Mouse (Mus musculus): ENCODE results near the gene Qrfp.

Gene Qrfp

DNA sequence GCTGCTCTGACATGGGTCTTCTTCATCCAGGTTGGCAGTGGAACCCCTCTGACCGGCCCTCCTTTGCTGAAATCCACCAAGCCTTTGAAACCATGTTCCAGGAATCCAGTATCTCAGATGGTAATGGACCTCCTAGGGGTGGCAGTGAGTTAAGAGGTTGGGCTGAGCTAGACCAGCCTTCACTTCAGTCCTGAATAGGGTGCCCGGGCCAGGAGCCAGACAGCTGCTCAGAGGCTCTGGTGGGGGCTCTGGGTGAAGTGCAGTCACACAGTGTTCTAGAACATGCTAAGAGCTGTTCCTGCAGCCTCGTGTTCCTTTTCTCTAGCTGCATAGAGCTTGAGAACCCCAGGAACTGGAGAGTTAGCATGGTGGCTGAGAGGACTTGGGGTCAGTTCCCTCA lies 13.4 kb downstream of the Qrfp start:
- CTCF ChIA-PET, result interaction anchor here in 2 of 4 experiments (1.4 to 1.5 kb wide), 3 partner anchors 10 to 12 kb away, joined by 3 to 7 read pairs (median 3); no protein-coding TSS in a partner anchor
- POLR2A ChIA-PET, result interaction anchor here in 1 of 4 experiments (0.7 kb wide), 1 partner anchor 252 kb away, joined by 4 read pairs; no protein-coding TSS in a partner anchor

DNA sequence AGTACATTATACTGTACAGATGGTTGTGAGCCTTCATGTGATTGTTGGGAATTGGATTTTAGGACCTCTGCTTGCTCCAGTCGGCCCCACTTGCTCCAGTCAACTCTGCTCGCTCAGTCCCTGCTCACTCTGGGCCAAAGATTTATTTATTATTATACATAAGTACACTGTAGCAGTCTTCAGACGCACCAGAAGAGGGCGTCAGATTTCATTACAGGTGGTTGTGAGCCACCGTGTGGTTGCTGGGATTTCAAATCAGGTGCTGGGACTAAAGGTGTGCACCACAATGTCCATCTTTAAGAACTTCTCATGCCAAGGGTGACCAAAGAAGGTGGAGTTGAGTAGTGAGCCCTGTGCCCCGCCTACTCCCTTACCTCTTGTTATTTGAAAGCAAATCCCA lies 17.8 kb downstream of the Qrfp start:
- ChIA-PET CTCF (interaction anchor here in 1 of 4 experiments (1.4 kb wide), 1 partner anchor 109 kb away, joined by 6 read pairs; no protein-coding TSS in a partner anchor), POLR2A (no interaction called here)

DNA sequence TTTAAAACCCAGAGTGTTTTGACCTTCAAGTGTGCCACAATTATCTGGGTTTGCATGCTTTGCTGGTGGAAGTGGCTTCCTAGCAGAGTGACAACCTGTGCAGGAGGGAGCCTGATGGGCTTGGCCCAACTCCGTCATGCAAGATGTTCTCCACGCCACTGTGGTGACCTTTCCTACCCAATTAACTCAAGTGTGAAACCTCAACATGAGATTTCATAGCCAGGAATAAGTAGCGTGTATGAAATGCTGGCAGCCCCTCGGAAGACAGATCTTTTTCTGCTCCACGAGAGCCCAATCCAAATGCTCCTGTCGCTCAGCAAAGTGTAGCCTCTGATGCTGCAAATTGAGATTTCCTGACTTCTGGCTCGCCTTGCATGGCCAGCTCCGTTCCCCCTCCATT lies 19.1 kb downstream of the Qrfp start:
- ChIA-PET POLR2A (interaction anchor here in 2 of 4 experiments (0.6 to 2.4 kb wide), 4 partner anchors 10 to 166 kb away, joined by 3 to 6 read pairs (median 4); no protein-coding TSS in a partner anchor), CTCF (no interaction called here)

GRCm38 (mm10) chr2:31790728-31791251 lies 19.6 kb downstream of the Qrfp start:
- POLR2A ChIA-PET, result interaction anchor here in 1 of 4 experiments (1.0 to 2.4 kb wide), 2 partner anchors 10 to 31 kb away, joined by 4 to 6 read pairs; no protein-coding TSS in a partner anchor
- CTCF ChIA-PET, result interaction anchor here in 1 of 4 experiments (0.6 kb wide), 2 partner anchors 33 to 336 kb away, joined by 3 read pairs; no protein-coding TSS in a partner anchor

- POLR2A ChIA-PET, result interaction anchor here in 2 of 4 experiments (0.6 to 1.6 kb wide), 8 partner anchors 9 to 200 kb away, joined by 3 to 5 read pairs (median 3); no protein-coding TSS in a partner anchor
- CTCF ChIA-PET, result interaction anchor here in 1 of 4 experiments (0.9 kb wide), 1 partner anchor 87 kb away, joined by 3 read pairs; no protein-coding TSS in a partner anchor
Measured at GRCm38 (mm10) chr2:31789215-31789614, 21.2 kb downstream of the Qrfp start.

DNA sequence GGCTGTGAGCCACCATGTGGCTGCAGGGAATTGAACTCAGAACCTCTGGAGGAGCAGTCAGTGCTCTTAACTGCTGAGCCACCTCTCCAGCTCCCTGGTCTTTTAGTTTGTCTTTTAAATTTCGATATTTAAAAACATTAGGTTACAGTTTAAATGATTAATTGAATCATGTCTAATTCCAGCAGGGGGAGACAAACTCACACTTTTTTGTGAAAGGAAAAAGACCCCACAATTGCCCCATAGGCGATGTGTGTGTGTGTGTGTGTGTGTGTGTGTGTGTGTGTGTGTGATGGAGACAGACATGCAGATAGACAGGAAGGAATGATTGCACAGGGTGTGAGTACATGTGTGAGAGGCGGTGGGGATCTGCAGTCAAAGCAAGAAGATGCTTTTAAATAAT lies 22.2 kb downstream of the Qrfp start:
- ChIA-PET CTCF (interaction anchor here (0.7 to 2.1 kb wide), 9 partner anchors 16 to 1041 kb away, joined by 3 to 9 read pairs (median 4); partner anchors contain the start of gene Qrfp (in 1 of the 4)), POLR2A (interaction anchor here in 1 of 4 experiments (1.0 to 2.4 kb wide), 4 partner anchors 15 to 251 kb away, joined by 3 to 7 read pairs (median 4); no protein-coding TSS in a partner anchor)

GRCm38 (mm10) chr2:31787029-31787428 lies 23.4 kb downstream of the Qrfp start:
- CTCF ChIA-PET, result interaction anchor here in 3 of 4 experiments (0.6 to 3.3 kb wide), 19 partner anchors 10 to 102 kb away, joined by 3 to 11 read pairs (median 4); partner anchors contain the start of genes Lamc3 (in 1 of the 3) and Qrfp (in 1 of the 3)
- POLR2A ChIA-PET, result interaction anchor here in 2 of 4 experiments (0.5 to 2.4 kb wide), 3 partner anchors 13 to 171 kb away, joined by 3 to 7 read pairs (median 3); no protein-coding TSS in a partner anchor

GRCm38 (mm10) chr2:31785074-31785473 lies 25.3 kb downstream of the Qrfp start:
- ChIA-PET CTCF (interaction anchor here (0.5 to 3.3 kb wide), 48 partner anchors 8 to 1545 kb away, joined by 3 to 24 read pairs (median 4); partner anchors contain the start of gene Abl1 (in 2 of the 4)), POLR2A (interaction anchor here in 3 of 4 experiments (0.5 to 1.4 kb wide), 6 partner anchors 11 to 347 kb away, joined by 3 to 7 read pairs (median 3); partner anchors contain the start of gene Qrfp (in 1 of the 3))

- POLR2A ChIA-PET, result interaction anchor here in 2 of 4 experiments (0.8 to 2.0 kb wide), 7 partner anchors 9 to 36 kb away, joined by 3 to 7 read pairs (median 3); no protein-coding TSS in a partner anchor
- CTCF ChIA-PET, result interaction anchor here in 2 of 4 experiments (1.3 to 2.6 kb wide), 3 partner anchors 34 to 83 kb away, joined by 5 to 24 read pairs (median 10); no protein-coding TSS in a partner anchor
Measured at GRCm38 (mm10) chr2:31782958-31783602, 27.3 kb downstream of the Qrfp start.

- CTCF ChIA-PET, result interaction anchor here in 3 of 4 experiments (0.5 to 1.3 kb wide), 7 partner anchors 9 to 151 kb away, joined by 3 to 6 read pairs (median 3); no protein-coding TSS in a partner anchor
- POLR2A ChIA-PET, result interaction anchor here in 2 of 4 experiments (0.6 to 2.7 kb wide), 11 partner anchors 12 to 616 kb away, joined by 3 to 13 read pairs (median 5); no protein-coding TSS in a partner anchor
Measured at GRCm38 (mm10) chr2:31779258-31779657, 31.1 kb downstream of the Qrfp start.

DNA sequence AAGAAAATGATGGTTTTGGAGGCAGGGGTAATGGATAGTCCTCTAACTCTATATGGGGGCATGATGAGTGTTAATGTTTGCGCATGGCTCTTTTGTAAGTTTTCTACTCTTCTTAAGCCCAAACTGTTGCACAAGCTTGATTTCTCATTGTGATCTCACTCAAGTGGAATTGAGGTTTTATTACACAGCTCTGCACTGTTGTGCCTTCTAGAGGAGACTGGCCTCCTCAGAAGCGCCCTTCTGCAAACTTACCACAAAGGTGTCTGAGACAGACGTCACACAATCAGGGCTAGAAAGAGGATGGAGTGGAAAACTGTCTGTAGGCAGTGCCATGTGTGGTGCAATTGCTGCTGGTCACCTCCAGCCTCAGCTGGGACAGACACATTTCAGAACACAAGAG lies 33.9 kb downstream of the Qrfp start:
- ChIA-PET CTCF (interaction anchor here in 2 of 4 experiments (0.8 to 1.2 kb wide), 3 partner anchors 9 to 303 kb away, joined by 3 to 5 read pairs (median 3); no protein-coding TSS in a partner anchor), POLR2A (interaction anchor here in 3 of 4 experiments (0.6 to 1.4 kb wide), 6 partner anchors 10 to 93 kb away, joined by 3 to 6 read pairs (median 3); no protein-coding TSS in a partner anchor)

DNA sequence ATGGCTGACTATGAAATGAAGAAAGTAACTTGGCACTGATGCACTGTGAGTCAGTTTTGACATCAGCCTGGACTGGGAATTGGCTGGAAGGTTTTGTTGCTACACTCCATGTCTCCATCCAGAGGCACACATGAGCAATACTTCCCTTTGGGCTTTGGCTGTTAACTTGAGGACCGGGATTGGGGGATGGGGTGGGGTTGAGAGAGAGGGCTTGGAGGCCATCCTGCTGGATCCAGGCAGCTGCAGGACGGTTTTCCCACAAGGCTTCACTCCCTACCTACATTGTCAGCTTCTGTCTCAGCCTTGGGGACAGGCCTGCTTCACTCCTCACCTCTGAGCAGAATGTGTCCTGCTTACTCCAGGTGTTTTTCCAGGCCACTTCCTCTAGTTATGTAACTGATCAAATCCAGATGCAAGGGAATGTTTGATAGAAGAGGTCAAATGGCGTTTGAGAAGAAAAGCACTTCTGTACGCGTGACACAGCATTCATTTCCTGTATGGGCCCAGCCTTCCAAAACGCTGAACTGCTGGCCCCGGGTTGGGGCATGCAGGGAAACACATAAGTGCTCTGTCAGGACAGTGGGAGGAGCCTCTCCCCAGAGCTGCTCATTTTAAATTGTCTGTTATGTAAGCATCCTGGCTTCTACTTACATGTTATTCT lies 39.5 kb downstream of the Qrfp start:
- POLR2A ChIA-PET, result interaction anchor here (0.5 to 2.3 kb wide), 12 partner anchors 8 to 514 kb away, joined by 3 to 9 read pairs (median 3); partner anchors contain the start of gene Abl1 (in 2 of the 4)
- CTCF ChIA-PET, result interaction anchor here in 3 of 4 experiments (0.6 to 1.4 kb wide), 8 partner anchors 8 to 70 kb away, joined by 3 to 5 read pairs (median 3); no protein-coding TSS in a partner anchor

DNA sequence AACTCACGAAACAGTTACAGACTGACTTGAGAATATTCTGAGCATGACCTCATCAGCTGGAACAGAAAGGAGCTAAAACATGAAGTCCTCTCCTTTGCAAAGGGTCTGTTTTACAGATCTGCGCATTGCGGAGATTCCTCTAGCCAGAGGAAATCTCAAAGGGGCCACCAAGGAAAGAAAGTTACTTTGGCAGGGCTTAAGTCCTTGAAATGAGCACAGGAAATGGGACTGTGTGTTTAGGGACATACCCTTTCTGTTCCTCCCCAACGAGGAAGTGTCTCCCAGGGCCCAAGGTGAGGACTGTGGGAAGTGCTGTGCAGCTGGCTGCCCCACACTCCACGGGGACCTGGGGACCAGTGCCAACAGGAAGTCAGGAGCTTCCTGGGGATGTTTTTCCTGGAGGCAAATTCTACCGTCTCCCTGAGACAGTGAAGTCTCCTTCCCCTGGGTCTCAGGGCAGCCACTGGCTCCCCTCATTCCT lies 40.7 kb downstream of the Qrfp start:
- ChIA-PET CTCF (interaction anchor here in 2 of 4 experiments (0.7 to 1.1 kb wide), 2 partner anchors 31 to 705 kb away, joined by 3 to 4 read pairs; no protein-coding TSS in a partner anchor), POLR2A (interaction anchor here in 3 of 4 experiments (0.6 to 1.4 kb wide), 7 partner anchors 10 to 1291 kb away, joined by 3 to 8 read pairs (median 3); partner anchors contain the start of gene Abl1 (in 1 of the 3))

DNA sequence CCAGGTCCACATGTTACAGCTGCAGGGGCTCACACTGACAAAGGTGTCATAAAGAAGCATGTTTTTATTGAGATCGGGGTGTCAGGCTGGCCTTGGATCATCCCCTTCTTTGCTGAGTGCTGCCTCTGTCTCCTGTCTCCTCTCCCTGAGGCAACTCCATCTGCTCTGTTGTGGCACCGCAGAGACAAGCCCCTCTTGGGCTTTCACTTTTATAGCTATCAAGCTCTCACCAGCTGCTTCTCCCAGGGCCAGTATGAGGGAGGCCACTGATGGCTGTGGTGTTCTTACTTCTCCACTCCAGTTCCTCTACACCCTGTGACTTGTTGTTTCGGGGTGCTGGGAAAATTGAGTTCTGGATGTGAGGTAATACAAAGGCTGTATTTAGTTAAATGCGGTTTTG lies 41.3 kb downstream of the Qrfp start:
- CTCF ChIA-PET, result interaction anchor here in 1 of 4 experiments (1.1 kb wide), 1 partner anchor 30 kb away, joined by 4 read pairs; no protein-coding TSS in a partner anchor
- POLR2A ChIA-PET, result interaction anchor here in 3 of 4 experiments (0.6 to 1.4 kb wide), 6 partner anchors 10 to 1291 kb away, joined by 3 to 8 read pairs (median 4); partner anchors contain the start of gene Abl1 (in 1 of the 3)

GRCm38 (mm10) chr2:31767815-31768214 lies 42.6 kb downstream of the Qrfp start:
- POLR2A ChIA-PET, result interaction anchor here in 2 of 4 experiments (1.0 to 2.0 kb wide), 7 partner anchors 9 to 91 kb away, joined by 3 to 9 read pairs (median 3); no protein-coding TSS in a partner anchor
- CTCF ChIA-PET, result interaction anchor here in 2 of 4 experiments (0.7 to 1.1 kb wide), 2 partner anchors 17 to 294 kb away, joined by 3 read pairs; no protein-coding TSS in a partner anchor

- POLR2A ChIA-PET, result interaction anchor here in 2 of 4 experiments (0.5 to 2.0 kb wide), 12 partner anchors 8 to 92 kb away, joined by 3 to 9 read pairs (median 4); partner anchors contain the start of gene Abl1 (in 1 of the 2)
- CTCF ChIA-PET, result interaction anchor here in 2 of 4 experiments (0.5 to 1.1 kb wide), 3 partner anchors 18 to 293 kb away, joined by 3 read pairs; no protein-coding TSS in a partner anchor
Measured at GRCm38 (mm10) chr2:31767104-31767503, 43.3 kb downstream of the Qrfp start.

DNA sequence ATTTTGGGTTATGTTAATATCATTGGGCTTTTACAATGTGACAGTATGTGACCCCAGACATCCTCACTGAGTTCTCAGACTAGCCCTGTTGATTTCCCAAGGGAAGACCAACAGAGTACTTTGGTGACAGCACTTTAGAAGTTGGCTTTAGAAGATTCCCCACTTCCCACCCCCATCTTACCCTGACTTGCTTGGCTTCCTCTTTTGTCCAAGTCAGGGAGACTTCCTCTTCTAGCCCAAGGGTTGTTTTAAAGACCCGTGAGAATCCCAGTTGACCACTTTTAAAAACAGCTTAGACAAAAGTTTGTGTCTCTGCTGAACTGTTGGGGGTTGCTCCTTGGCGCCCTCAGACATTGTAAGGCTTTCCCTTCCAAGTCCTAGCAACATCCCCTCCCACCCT lies 47.1 kb downstream of the Qrfp start:
- CTCF ChIA-PET, result interaction anchor here in 2 of 4 experiments (0.5 to 2.4 kb wide), 5 partner anchors 10 to 156 kb away, joined by 3 to 7 read pairs (median 4); no protein-coding TSS in a partner anchor
- POLR2A ChIA-PET, result interaction anchor here in 3 of 4 experiments (0.6 to 2.3 kb wide), 18 partner anchors 8 to 75 kb away, joined by 3 to 9 read pairs (median 4); partner anchors contain the start of gene Abl1 (in 1 of the 3)

Measured in embryonic stem cell, embryonic (primary cell).